Mouse (Mus musculus) erythroid progenitor cell, adult 5-6 weeks (primary cell): ENCODE results near the gene Lamb2. TPM values are rescaled to one million over a fixed set of nuclear protein-coding genes. Genes with fewer than 3 reads are reported as not detected.
A peak's percentile ranks its signal among the peaks of the same experiment; 100 is the strongest.

Source experiments
- ATAC-seq: replicated peaks from 2 replicates; pipeline ENCODE4 v1.8.0; 2016; ENCODE audit warnings: moderate number of reproducible peaks, mild to moderate bottlenecking, moderate TSS enrichment, inconsistent platforms; ENCODE audit not compliant: poor library complexity, low FRiP score, severe bottlenecking
- total RNA-seq, 2 experiments: library from RNA; stranded (forward) in 1 of 2; stranded (reverse) in 1 of 2; fragments of 150-400 nt in 1 of 2; fragments of 186-747, 209-891 nt in 1 of 2; gene quantifications; 2 replicates each; pipeline versions ENCODE4 v1.2.3 to v1.2.4; 2015 to 2017; ENCODE audit warnings: low replicate concordance in 2 of 2

Lamb2 gene
- total RNA-seq, 2 experiments from 2014 or later, result not detected

GRCm38 (mm10) chr9:108489702-108490558 is 10.4 kb downstream of the Lamb2 start:
- ATAC-seq, result no peak

- peak; percentile 91 for ATAC-seq
Observed at GRCm38 (mm10) chr9:108490559-108491285, 11.2 kb downstream of the Lamb2 start, which contains the start of gene Usp19. Gene Usp19 (plus strand): TSS chr9:108490602.

GRCm38 (mm10) chr9:108491286-108491580 is 11.7 kb downstream of the Lamb2 start:
- peak; percentile 9; the same call in 1 of the 2 replicates for ATAC-seq

- ATAC-seq, result 0 out of 2 replicates have a peak, but pooled peaks have one; percentile 11
Observed at GRCm38 (mm10) chr9:108492043-108492750, 12.7 kb downstream of the Lamb2 start.

GRCm38 (mm10) chr9:108493246-108493645 is 13.7 kb downstream of the Lamb2 start:
- no peak for ATAC-seq

- ATAC-seq, result no peak
Observed at GRCm38 (mm10) chr9:108494146-108494825, 14.8 kb downstream of the Lamb2 start.

- ATAC-seq, result no peak
Observed at GRCm38 (mm10) chr9:108494905-108495304, 15.4 kb downstream of the Lamb2 start.

GRCm38 (mm10) chr9:108499231-108499630 is 19.7 kb downstream of the Lamb2 start:
- ATAC-seq, result no peak

GRCm38 (mm10) chr9:108499943-108500342 is 20.4 kb downstream of the Lamb2 start:
- no peak for ATAC-seq

- ATAC-seq, result no peak
Observed at GRCm38 (mm10) chr9:108506901-108507300, 27.4 kb downstream of the Lamb2 start.

GRCm38 (mm10) chr9:108507619-108508434 is 28.3 kb downstream of the Lamb2 start, which contains the start of gene Qars:
Gene Qars (plus strand): TSS chr9:108507706.
- peak; percentile 98 for ATAC-seq

GRCm38 (mm10) chr9:108508776-108509175 is 29.2 kb downstream of the Lamb2 start:
- ATAC-seq, result no peak

GRCm38 (mm10) chr9:108516380-108517251 is 37.1 kb downstream of the Lamb2 start, which contains the start of gene Qrich1:
Gene Qrich1 (plus strand): TSS chr9:108516806.
- ATAC-seq, result peak; percentile 96

- ATAC-seq, result peak; percentile 53
Observed at GRCm38 (mm10) chr9:108517253-108517930, 37.9 kb downstream of the Lamb2 start.

GRCm38 (mm10) chr9:108517931-108518332 is 38.4 kb downstream of the Lamb2 start:
- ATAC-seq, result peak; percentile 10; the same call in 1 of the 2 replicates

- no peak for ATAC-seq
Observed at GRCm38 (mm10) chr9:108521604-108522003, 42.1 kb downstream of the Lamb2 start.

GRCm38 (mm10) chr9:108523341-108523740 is 43.8 kb downstream of the Lamb2 start:
- ATAC-seq, result no peak
